ENCODE assay signal across 11 mouse cellular contexts in genomic region chr7:44393284-44393683, GRCm38 (mm10).
DNase-seq lines count a peak whose midpoint lies in the region; ATAC-seq lines count a peak whose summit lies in the region.
"Had no signal": no experiment of that assay in that cellular context is flagged by ENCODE, and none has a peak within 500 bp of the region (broad histone marks: within the 10 kb centered on the region; RNA-seq: fewer than 3 reads in every experiment).

No protein-coding gene starts in this region.

- ATAC-seq in cerebellum, adult (ENCODE audit: insufficient number of reproducible peaks, low FRiP score, low TSS enrichment): no peak
- ATAC-seq: forebrain, embryonic 14.5 days; forebrain, embryonic 16.5 days had no signal

- DNase-seq in cerebellum, adult 9-10 months: peak; percentile 46
- peak; percentile 31 to 32 for DNase-seq in cerebellum, postnatal 14 days
- DNase-seq in cerebellum, postnatal 10 days: no peak
- DNase-seq: adrenal gland, adult 2 months; adrenal gland, postnatal 10 days; adrenal gland, postnatal 25 days; embryo, embryonic 11 days; gastrocnemius, adult 2 months had no signal

Comparison
In these comparisons a context has a peak if more than half of its experiments do, and no peak if none do; other contexts are left out.
1. DNase-seq: peak in cerebellum, adult 9-10 months (single experiment) and cerebellum, postnatal 14 days (2 of 2); none in cerebellum, postnatal 10 days (0 of 2).